Mouse (Mus musculus) forebrain, postnatal 0 days (tissue): ENCODE measurements at regions not wholly inside any gene's neighbourhood (a gene's known extent, or its start where the extent isn't known, plus 50 kb on each side); places are given as distances from the start of the nearest gene placed in this dataset.

Experiments used
- ATAC-seq: fragments of 200-750 bp; cut with Nextera tagmentation; 2 replicates; pipeline ENCODE4 v1.8.0; 2017; ENCODE audit warnings: mild to moderate bottlenecking, moderate library complexity
- DNase-seq: peaks from one replicate; pipeline ENCODE4 v3.0.0-alpha.2; 2015
- H3K27ac ChIP-seq: fragments of 300-500 bp; sonication (generic); 2 replicates; pipeline ENCODE4 v1.5.1; 2014; ENCODE audit warnings: low read depth, mild to moderate bottlenecking, antibody characterized with exemption, low read length, moderate library complexity, mixed read lengths
- H3K27me3 ChIP-seq: fragments of 300-500 bp; sonication (generic); 2 replicates; pipeline ENCODE4 v1.6.1; 2014; ENCODE audit warnings: mild to moderate bottlenecking, low read length, mixed read lengths; ENCODE audit not compliant: insufficient read depth
- H3K36me3 ChIP-seq: fragments of 300-500 bp; sonication (generic); 2 replicates; pipeline ENCODE4 v1.6.1; 2014; ENCODE audit warnings: mild to moderate bottlenecking, moderate library complexity; ENCODE audit not compliant: insufficient read depth
- H3K4me1 ChIP-seq: fragments of 300-500 bp; sonication (generic); 2 replicates; pipeline ENCODE4 v1.6.1; 2014; ENCODE audit warnings: antibody characterized with exemption; ENCODE audit not compliant: insufficient read depth
- H3K4me2 ChIP-seq: fragments of 300-500 bp; sonication (generic); 2 replicates; pipeline ENCODE4 v1.6.1; 2014; ENCODE audit warnings: low read depth, mild to moderate bottlenecking, moderate library complexity
- H3K4me3 ChIP-seq: fragments of 300-500 bp; sonication (generic); 2 replicates; pipeline ENCODE4 v1.5.1; 2014; ENCODE audit warnings: low read depth, low read length, mixed read lengths
- H3K9ac ChIP-seq: fragments of 300-500 bp; sonication (generic); 2 replicates; pipeline ENCODE4 v1.6.1; 2014; ENCODE audit warnings: mild to moderate bottlenecking
- H3K9me3 ChIP-seq: fragments of 300-500 bp; sonication (generic); 2 replicates; pipeline ENCODE4 v1.6.1; 2016; ENCODE audit warnings: low read length
- CTCF ChIP-seq: sonication (generic); IDR thresholded peaks from 2 replicates; pipeline ENCODE4 v1.5.1; 2016; ENCODE audit warnings: antibody characterized with exemption, control low read depth, low read depth
- WGBS: fragments of 180-500 bp; shearing (Covaris S2); extraction: QIAGEN DNeasy Blood & Tissue Kit; methylation state at CpG from one replicate; pipeline ENCODE4 v1.1.7; 2014; 5-methylcytosine and 5-hydroxymethylcytosine counted together

GRCm38 (mm10) chr5:101331825-101332224 is 333.0 kb downstream of the Nkx6-1 start:
- no peak for TF ChIP-seq CTCF
- 72% methylated on average over 10 of the region's 10 CpGs for WGBS
- Histone ChIP-seq H3K4me1 (no peaks in the 10 kb centered on the region), H3K9ac (no peak overlapping the region), H3K4me3 (no peak overlapping the region), H3K27me3 (no peaks in the 10 kb centered on the region), H3K27ac (no peak overlapping the region), H3K4me2 (no peak overlapping the region), H3K9me3 (no peaks in the 10 kb centered on the region), H3K36me3 (no peaks in the 10 kb centered on the region)
- no peak for ATAC-seq
- DNase-seq: no peak

- no peak overlapping the region for H3K27ac ChIP-seq
- no peak overlapping the region for H3K4me2 ChIP-seq
- ATAC-seq (no peak), DNase-seq (no peak)
- no peaks in the 10 kb centered on the region for H3K4me1 ChIP-seq
- no peaks in the 10 kb centered on the region for H3K36me3 ChIP-seq
- H3K9ac ChIP-seq: no peak overlapping the region
- no peak for TF ChIP-seq CTCF
- H3K9me3 ChIP-seq: no peaks in the 10 kb centered on the region
- peaks cover 9% of the 10 kb centered on the region for H3K27me3 ChIP-seq
- 71% methylated on average over 4 of the region's 4 CpGs for WGBS
- no peak overlapping the region for H3K4me3 ChIP-seq
Observed at GRCm38 (mm10) chr5:101326122-101326521, 338.7 kb downstream of the Nkx6-1 start.

GRCm38 (mm10) chr5:101323041-101323950 is 341.5 kb downstream of the Nkx6-1 start:
- H3K36me3 ChIP-seq: no peaks in the 10 kb centered on the region
- H3K9me3 ChIP-seq: no peaks in the 10 kb centered on the region
- no peak for TF ChIP-seq CTCF
- H3K4me1 ChIP-seq: no peaks in the 10 kb centered on the region
- no peak overlapping the region for H3K4me2 ChIP-seq
- no peak for ATAC-seq
- H3K4me3 ChIP-seq: no peak overlapping the region
- 2% methylated on average over 20 of the region's 20 CpGs for WGBS
- DNase-seq: peak; percentile 13
- peaks cover 9% of the 10 kb centered on the region for H3K27me3 ChIP-seq
- H3K9ac ChIP-seq: no peak overlapping the region
- no peak overlapping the region for H3K27ac ChIP-seq

- ATAC-seq: no peak
- Histone ChIP-seq H3K9me3 (no peaks in the 10 kb centered on the region), H3K36me3 (no peaks in the 10 kb centered on the region), H3K4me3 (no peak overlapping the region), H3K4me1 (no peaks in the 10 kb centered on the region), H3K27me3 (no peaks in the 10 kb centered on the region), H3K27ac (no peak overlapping the region), H3K4me2 (no peak overlapping the region), H3K9ac (no peak overlapping the region)
- TF ChIP-seq CTCF: no peak
- 87% methylated on average over 6 of the region's 6 CpGs for WGBS
- DNase-seq: no peak
Observed at GRCm38 (mm10) chr5:101299986-101300385, 364.8 kb downstream of the Nkx6-1 start.

- DNase-seq (no peak), ATAC-seq (no peak)
- Histone ChIP-seq H3K4me3 (no peak overlapping the region), H3K4me1 (no peaks in the 10 kb centered on the region), H3K4me2 (no peak overlapping the region), H3K27me3 (no peaks in the 10 kb centered on the region), H3K9ac (no peak overlapping the region), H3K9me3 (no peaks in the 10 kb centered on the region), H3K36me3 (no peaks in the 10 kb centered on the region), H3K27ac (no peak overlapping the region)
- no peak for TF ChIP-seq CTCF
- WGBS: 80% methylated on average over 4 of the region's 4 CpGs
Observed at GRCm38 (mm10) chr5:101298411-101298810, 366.4 kb downstream of the Nkx6-1 start.

- H3K36me3 ChIP-seq: no peaks in the 10 kb centered on the region
- no peak overlapping the region for H3K4me3 ChIP-seq
- no peaks in the 10 kb centered on the region for H3K9me3 ChIP-seq
- no peaks in the 10 kb centered on the region for H3K4me1 ChIP-seq
- ATAC-seq (no peak), DNase-seq (no peak)
- 49% methylated on average over 5 of the region's 5 CpGs for WGBS
- no peak overlapping the region for H3K4me2 ChIP-seq
- no peak for TF ChIP-seq CTCF
- no peaks in the 10 kb centered on the region for H3K27me3 ChIP-seq
- H3K27ac ChIP-seq: no peak overlapping the region
- H3K9ac ChIP-seq: no peak overlapping the region
Observed at GRCm38 (mm10) chr5:101297511-101298102, 367.2 kb downstream of the Nkx6-1 start.

- no peaks in the 10 kb centered on the region for H3K9me3 ChIP-seq
- no peak overlapping the region for H3K4me3 ChIP-seq
- no peaks in the 10 kb centered on the region for H3K36me3 ChIP-seq
- TF ChIP-seq CTCF: no peak
- no peak overlapping the region for H3K9ac ChIP-seq
- no peaks in the 10 kb centered on the region for H3K4me1 ChIP-seq
- H3K4me2 ChIP-seq: no peak overlapping the region
- no peak overlapping the region for H3K27ac ChIP-seq
- ATAC-seq (no peak), DNase-seq (peak; percentile 20)
- no peaks in the 10 kb centered on the region for H3K27me3 ChIP-seq
- WGBS: 53% methylated on average over 7 of the region's 7 CpGs
Observed at GRCm38 (mm10) chr5:101295941-101296340, 368.9 kb downstream of the Nkx6-1 start.
